Mouse (Mus musculus): ENCODE results near the gene Stfa2l1. TPM values are rescaled to one million over a fixed set of nuclear protein-coding genes. Genes with fewer than 3 reads are reported as not detected.

Stfa2l1 gene
- not detected for total RNA-seq (2023)

DNA sequence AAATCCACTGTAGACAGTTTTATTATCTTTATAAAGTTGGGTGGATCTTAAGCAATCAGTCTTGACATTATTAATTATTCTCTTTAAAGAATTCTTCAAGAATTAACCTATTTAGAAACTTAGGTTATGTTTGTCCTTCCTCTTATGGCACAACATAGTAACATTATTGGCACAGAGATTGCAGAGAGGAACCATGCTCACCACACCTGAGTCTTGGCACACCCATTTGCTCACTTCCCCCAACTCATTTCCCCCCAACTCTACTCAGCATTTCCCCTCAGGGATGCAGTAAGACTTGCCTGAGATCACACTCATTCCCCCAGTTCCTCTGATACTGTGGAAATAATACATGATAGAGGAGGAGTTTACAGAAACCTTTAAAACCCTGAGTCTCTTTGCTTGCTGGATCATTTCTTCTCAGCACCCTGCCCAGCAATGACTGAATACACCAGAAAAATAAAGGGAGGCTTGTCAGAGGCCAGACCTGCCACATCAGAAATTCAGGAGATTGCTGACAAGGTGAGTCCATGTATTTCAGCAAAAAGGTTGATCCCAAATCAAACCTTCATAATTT, at the start of gene Stfa2l1:
Stfa2l1 (plus strand) TSS at position 410 of the 574 bp plus-strand sequence.

GRCm38 (mm10) chr16:36131141-36131540, 25.5 kb upstream of the Stfa2l1 start, which contains the start of gene Csta1:
Gene Csta1, minus strand, starts transcription at chr16:36131241.

GRCm38 (mm10) chr16:36183912-36184311, 27.3 kb downstream of the Stfa2l1 start, which contains the start of gene Gm5483:
Gene Gm5483, plus strand, starts transcription at chr16:36184212.

GRCm38 (mm10) chr16:36209967-36210453, 53.4 kb downstream of the Stfa2l1 start, which contains the start of gene Gm5416:
Gene Gm5416, plus strand, starts transcription at chr16:36210403.

Other genes starting within 250 kb of the Stfa2l1 start
- 49.0 TPM for gene Parp9, start 218.3 kb upstream of the Stfa2l1 start, total RNA-seq (2023)
- 44.8 TPM for gene Dtx3l, start 217.7 kb upstream of the Stfa2l1 start, total RNA-seq (2023)
- 123 TPM for gene Kpna1, start 178.1 kb upstream of the Stfa2l1 start, total RNA-seq (2023)
- gene Wdr5b, start 115.6 kb upstream of the Stfa2l1 start, total RNA-seq (2023) = 9.0 TPM
- 42.8 TPM for gene Fam162a, start 85.2 kb upstream of the Stfa2l1 start, total RNA-seq (2023)
- 24.9 TPM for gene Ccdc58, start 85.1 kb upstream of the Stfa2l1 start, total RNA-seq (2023)
- not detected for gene Csta1, start 25.6 kb upstream of the Stfa2l1 start, total RNA-seq (2023)
- not detected for gene Gm5483, start 27.4 kb downstream of the Stfa2l1 start, total RNA-seq (2023)
- not detected for gene Gm5416, start 53.6 kb downstream of the Stfa2l1 start, total RNA-seq (2023)
- gene 2010005H15Rik, start 64.7 kb downstream of the Stfa2l1 start, total RNA-seq (2023) = not detected
- not detected for gene Stfa1, start 120.1 kb downstream of the Stfa2l1 start, total RNA-seq (2023)
- gene BC117090, start 177.5 kb downstream of the Stfa2l1 start, total RNA-seq (2023) = not detected
- gene BC100530, start 210.9 kb downstream of the Stfa2l1 start, total RNA-seq (2023) = not detected

Measured in CD4-positive naive resting alpha-beta T cell, adult 57 days (primary cell).